Mouse (Mus musculus) CH12F3 (cell line): ENCODE measurements around the gene Odc1.
"Not testable (repeated sequence)": the region's sequence is repeated elsewhere in the genome, so short reads cannot be mapped to it uniquely, and the experiment has no call there.

Source experiments
- in situ Hi-C: fragments of 300-500 bp; cut with MboI; formaldehyde crosslinking; loops from 2 replicates; pipeline ENCODE4 v1.14.3; 2020; ENCODE audit warnings: low sequenced_read_pairs

The Odc1 gene

DNA sequence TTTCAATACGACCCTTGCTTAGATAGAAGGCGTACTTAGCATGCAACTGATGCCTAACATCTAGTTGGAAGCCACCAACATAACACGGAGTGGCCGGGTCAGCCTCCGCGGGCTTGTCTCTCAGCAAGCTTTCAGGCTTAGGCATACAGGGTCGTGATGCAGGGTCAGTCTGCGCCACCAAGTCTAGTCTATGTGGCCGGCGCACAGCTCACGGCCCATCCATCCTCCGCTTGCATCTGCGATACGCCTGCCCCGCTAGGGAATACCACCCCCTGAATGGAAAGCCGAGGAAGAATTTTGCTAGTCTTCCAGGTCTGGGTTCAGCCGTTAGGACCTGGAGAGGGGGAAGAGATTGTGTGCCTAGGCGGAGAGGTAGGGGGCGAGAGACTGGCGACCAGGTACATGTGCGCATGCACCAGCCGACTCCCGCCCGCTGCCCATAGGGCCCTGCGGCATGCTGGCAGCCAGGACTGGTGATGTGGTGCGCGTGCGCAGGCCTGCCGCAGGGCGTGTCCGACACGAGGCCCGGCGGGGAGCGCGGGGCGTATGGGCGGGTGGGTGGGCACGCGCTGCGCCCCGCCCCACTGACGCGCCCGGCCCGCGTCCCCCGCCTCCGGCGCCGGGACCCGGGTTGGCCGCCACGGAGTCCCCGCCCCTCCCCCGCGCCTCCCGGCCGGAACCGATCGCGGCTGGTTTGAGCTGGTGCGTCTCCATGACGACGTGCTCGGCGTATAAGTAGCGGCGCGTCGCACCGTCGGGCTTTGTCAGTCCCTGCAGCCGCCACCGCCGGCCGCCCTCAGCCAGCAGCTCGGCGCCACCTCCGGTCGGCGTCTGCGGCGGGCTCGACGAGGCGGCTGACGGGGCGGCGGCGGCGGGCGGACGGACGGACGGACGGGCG, at the start of gene Odc1:
Odc1 (plus strand) TSS at position 586 of the 898 bp plus-strand sequence.
- in situ Hi-C loops, result no loop called here

- in situ Hi-C loops, result no loop called here
These were observed 49.8 kb upstream of the Odc1 start for GRCm38 (mm10) chr12:17494809-17495208.

DNA sequence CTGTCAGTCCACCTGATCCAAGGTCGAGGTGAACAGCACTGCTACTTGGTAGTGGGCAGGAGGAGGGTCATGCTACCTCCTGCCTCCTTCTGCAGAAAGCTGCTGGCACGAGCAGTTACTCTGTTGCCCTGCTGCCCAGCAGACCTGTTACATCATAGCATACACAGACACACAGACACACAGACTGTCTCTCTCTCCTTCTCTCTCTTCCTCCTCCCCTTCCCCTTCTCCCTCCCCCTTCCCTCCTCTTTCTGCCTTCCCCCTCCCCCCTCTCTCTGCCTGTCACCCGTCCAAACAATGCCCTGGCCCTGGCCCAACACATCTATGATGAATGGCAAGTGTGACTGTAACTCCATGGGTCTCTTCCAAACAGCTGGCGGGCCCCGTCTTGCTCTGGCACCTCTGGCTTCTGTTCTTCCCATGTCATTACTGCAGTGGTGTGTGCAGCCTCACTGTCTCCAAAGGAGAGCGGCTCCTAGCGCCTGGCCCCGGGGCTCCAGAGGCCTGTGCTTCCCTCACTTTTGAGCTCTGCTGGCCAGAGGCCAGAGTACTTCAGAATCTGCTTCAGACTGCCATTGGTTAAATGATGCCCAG, 48.6 kb upstream of the Odc1 start:
- in situ Hi-C loops, result no loop called here

- in situ Hi-C loops, result no loop called here
These were observed 38.9 kb upstream of the Odc1 start for GRCm38 (mm10) chr12:17505620-17506074.

DNA sequence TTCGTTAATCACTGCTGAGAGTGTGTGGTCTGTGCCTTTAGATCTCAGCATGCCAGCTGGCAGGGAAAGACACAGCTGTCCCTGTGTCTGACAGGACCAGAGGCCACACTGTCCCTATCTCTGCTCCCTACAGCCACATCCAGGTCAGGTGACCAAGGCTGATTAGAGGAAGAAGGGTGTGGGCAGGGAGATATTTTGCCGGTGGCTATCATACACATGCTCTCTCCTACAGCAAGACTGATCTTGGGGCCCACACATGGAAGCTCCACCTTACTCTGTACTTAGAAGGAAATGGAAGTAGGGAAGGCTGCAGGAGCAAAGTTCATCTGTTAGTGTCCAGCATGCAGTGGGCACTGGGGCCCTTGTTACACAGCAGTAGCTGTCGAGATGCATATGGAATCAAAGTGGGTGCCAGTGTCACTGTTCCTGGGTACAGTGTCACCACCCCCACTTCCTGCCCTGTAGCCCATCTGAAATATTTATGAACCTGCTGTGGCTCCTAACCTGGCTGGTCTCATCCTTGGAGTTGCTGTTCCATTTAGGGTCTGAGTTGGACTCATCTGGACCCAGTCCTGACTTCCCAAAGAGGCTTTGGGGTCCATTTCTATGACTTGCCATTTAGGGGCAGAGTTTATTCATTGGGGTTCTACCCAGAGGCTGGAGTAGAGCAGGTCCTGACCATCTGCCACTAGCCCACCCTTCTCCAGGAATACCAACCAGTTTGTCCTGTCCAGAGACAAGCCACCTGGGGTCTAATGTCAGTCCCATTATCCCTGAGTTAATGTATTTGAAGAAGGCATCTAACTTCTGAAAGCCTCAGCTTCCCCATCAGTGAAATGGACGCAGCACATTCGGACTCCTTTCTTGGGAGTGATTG, 38.2 kb upstream of the Odc1 start:
- in situ Hi-C loops, result no loop called here

- in situ Hi-C loops, result no loop called here
These were observed 37.5 kb upstream of the Odc1 start for GRCm38 (mm10) chr12:17506994-17507542.

DNA sequence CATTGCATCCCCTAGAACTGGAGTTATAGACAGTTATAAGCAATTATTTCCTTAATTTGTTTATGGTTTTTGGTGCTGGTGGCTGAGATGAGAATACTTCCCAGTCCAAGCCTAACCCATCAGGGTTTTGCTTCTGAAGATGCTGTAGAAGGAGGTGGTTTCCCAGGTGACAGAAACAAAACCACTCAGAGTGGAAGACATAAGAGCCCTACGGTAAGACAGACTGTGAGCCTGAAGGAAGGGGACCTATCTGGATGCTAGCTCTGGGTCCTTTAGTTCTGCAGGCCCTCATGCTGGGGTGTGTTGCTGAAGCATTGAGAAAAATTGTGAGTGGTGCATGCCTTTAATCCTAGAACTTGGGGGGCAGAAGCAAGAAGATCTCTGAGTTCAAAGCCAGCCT, 35.3 kb upstream of the Odc1 start:
- in situ Hi-C loops, result no loop called here

DNA sequence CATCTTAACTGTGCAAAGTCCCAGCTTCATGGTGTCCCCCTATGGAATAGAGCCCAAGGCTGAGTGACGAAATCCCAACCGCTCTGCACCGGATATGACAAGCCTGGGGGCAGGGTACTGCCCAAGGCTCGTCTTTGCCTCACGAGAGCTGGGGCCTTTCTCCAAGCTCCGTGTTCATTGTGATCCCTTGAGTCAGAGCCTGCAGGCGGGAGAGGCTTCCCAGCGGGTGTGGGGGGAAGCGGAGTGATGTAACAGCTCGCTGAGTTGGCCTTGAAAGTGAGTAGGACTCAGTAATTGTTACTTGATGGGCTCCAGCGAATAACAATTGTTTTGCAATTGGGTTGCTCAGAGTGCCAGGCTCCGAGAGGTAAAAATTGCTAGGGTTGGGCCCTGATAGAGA, 34.4 kb upstream of the Odc1 start:
- in situ Hi-C loops, result no loop called here

GRCm38 (mm10) chr12:17511019-17511418, 33.6 kb upstream of the Odc1 start:
- in situ Hi-C loops, result no loop called here

DNA sequence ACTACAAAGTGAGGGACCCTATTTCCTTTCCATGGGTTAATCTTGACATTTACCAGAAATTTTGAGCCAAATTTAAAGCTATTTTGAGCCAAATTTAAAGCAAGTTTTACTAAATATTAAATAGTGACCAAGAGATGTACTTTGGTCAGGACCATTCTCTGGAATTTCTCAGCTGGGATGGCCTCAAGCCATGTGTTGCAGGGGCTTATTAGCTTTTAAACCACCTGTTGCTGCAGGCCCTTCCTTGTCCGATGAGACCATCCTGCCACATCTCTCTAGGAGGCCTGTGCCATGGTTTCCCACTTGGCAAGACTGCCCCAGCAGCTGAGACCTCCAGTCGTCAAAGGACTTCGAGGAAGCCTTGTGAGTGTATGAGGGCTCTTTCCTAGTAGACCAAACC, 15.4 kb upstream of the Odc1 start:
- in situ Hi-C loops, result no loop called here

GRCm38 (mm10) chr12:17529726-17530125, 14.9 kb upstream of the Odc1 start:
- in situ Hi-C loops, result no loop called here

DNA sequence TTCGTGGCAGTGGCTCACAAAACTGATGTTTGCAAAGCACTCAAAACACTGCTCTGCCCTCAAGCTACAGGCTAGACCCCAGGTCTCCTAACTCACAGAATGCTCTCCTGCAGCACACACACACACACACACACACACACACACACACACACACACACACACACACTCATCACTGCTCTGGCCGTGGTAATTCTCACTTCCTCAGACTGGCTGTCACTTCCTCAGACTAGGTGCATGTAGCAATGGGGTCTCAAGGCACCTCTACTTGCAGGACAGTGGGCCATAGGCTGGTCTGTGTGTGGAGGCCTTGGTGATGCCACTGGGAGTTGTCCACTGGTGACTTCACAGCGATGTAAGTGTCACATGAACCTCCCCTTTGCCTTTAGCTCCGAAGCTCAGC, 13.8 kb upstream of the Odc1 start:
- in situ Hi-C loops, result no loop called here

DNA sequence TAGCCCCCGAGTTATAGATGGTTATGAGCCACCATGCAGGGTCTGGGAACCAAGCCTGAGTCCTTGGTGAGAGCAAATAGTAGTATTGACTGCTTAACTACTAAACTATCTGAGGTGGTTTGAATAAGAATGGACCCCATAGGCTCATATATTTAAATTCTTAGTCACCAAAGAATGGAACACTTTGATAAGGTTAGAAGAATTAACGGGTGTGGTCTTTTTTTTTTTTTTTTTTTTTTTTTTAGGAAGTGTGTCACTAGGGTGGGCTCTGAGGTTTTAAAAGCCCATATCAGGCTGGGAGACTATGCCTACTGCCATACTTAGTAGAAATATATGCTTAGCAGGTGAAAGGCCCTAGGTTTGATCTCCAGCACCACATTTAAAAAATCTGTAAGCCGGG, 8.4 kb upstream of the Odc1 start:
- in situ Hi-C loops, result no loop called here

- in situ Hi-C loops, result no loop called here
These were observed 7.4 kb upstream of the Odc1 start for GRCm38 (mm10) chr12:17537147-17537546.

GRCm38 (mm10) chr12:17538087-17538486, 6.5 kb upstream of the Odc1 start:
- in situ Hi-C loops, result no loop called here

DNA sequence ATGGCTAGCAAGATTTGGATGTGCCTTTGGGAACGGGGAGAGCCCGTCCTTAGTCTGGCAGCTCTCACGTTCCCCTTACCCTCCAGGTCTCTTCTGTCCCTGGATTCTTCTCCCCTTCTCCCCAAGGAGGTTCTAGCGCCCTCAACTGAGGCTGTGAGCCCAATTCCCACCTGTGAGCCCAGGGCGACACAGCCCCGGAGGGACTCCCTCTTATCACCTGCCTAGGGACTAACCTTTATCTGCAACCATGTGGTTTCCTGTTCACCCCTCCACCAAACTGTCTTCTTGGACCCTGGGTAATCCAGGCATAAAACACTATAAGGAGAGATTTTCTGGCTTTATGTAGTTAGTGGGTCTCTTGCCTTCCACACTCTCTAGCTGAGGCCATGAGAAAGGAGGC, 5.6 kb upstream of the Odc1 start:
- in situ Hi-C loops, result no loop called here

GRCm38 (mm10) chr12:17540040-17540552, 4.5 kb upstream of the Odc1 start:
- in situ Hi-C loops, result no loop called here

GRCm38 (mm10) chr12:17545107-17545571, 545 bp downstream of the Odc1 start:
- in situ Hi-C loops, result no loop called here

- in situ Hi-C loops, result no loop called here
These were observed 1.3 kb downstream of the Odc1 start for GRCm38 (mm10) chr12:17545884-17546283.

- in situ Hi-C loops, result not testable (repeated sequence)
These were observed 3.0 kb downstream of the Odc1 start for GRCm38 (mm10) chr12:17547552-17547951.

DNA sequence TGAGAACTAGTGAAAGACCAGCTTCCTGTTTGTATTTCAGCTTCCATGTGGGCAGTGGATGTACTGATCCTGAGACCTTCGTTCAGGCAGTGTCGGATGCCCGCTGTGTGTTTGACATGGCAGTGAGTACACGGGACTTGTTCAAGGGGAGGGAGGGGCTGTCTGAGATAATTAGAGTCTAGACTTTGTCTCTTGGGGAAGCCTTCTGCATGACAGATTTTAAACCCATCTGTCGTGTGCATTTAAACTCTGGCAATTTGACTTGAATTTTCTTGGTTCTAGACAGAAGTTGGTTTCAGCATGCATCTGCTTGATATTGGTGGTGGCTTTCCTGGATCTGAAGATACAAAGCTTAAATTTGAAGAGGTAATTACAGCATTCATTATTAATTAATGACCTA, 3.9 kb downstream of the Odc1 start:
- in situ Hi-C loops, result no loop called here
